Mouse (Mus musculus) kidney, adult 9 months (tissue): ENCODE data around the gene Xpo1.
A peak's percentile ranks its signal among the peaks of the same experiment; 100 is the strongest.
"Not testable (repeated sequence)": the region's sequence is repeated elsewhere in the genome, so short reads cannot be mapped to it uniquely, and the experiment has no call there.

Experiments used
- DNase-seq: peaks from one replicate; pipeline ENCODE4 v3.0.0; 2022

Xpo1 gene

DNA sequence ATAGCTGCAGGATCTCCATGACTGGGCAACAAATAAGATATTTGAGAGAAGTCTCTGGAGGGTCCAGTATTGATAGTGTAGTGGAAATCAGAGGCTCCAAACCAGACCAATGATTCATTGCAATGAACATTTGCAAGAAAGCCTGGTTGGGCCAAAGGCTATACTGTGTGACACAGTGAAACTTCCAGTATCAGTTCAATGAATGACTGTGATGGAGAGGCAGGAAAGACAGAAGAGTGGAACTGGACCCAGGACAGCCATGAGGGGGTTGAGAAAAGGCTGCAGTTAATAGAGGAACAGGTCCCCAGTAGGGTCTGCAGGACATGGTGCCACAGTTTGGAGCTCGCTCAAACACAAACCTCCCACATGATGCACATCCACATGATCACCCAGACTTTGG lies 44.1 kb downstream of the Xpo1 start:
- DNase-seq: no peak

DNA sequence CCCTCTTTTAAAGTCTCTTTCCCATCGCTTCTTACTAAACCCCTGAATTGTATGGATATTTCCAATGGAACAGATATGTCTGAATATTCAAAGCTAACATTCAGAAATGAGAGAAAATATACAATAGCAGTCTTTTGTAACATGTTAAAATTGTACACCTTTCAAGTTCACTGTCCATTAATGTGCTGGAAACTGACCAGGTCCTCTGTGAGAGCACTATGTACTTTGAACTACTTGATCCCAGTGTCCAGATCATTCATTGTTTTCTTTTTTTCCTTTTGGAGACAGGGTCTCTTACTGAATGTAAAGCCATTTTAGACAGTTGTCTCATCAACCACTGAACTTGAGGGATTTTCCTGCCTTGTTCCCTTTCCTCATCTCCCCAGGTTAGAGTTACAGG lies 47.3 kb downstream of the Xpo1 start:
- DNase-seq: peak; percentile 65

DNA sequence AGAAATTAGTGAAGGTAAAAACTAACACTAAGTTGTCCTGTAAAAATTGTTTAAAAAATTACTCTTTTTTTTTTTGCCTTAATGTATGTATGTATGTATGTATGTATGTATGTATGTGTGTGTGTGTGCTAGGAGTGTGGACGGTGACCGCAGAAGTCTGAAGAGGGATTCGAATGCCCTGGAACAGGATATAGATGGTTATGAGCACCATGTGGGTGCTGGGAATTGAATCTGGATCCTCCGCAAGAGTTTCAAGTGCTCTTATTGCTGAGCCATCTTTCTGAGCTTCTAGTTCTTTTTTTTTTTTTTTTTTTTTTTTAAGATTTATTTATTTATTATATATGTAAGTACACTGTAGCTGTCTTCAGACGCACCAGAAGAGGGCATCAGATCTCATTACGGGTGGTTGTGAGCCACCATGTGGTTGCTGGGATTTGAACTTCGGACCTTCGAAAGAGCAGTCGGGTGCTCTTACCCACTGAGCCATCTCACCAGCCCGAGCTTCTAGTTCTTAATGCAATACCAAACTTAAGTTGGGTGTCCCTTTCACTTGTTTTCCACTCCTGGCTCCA lies 49.3 kb downstream of the Xpo1 start:
- not testable (repeated sequence) for DNase-seq

DNA sequence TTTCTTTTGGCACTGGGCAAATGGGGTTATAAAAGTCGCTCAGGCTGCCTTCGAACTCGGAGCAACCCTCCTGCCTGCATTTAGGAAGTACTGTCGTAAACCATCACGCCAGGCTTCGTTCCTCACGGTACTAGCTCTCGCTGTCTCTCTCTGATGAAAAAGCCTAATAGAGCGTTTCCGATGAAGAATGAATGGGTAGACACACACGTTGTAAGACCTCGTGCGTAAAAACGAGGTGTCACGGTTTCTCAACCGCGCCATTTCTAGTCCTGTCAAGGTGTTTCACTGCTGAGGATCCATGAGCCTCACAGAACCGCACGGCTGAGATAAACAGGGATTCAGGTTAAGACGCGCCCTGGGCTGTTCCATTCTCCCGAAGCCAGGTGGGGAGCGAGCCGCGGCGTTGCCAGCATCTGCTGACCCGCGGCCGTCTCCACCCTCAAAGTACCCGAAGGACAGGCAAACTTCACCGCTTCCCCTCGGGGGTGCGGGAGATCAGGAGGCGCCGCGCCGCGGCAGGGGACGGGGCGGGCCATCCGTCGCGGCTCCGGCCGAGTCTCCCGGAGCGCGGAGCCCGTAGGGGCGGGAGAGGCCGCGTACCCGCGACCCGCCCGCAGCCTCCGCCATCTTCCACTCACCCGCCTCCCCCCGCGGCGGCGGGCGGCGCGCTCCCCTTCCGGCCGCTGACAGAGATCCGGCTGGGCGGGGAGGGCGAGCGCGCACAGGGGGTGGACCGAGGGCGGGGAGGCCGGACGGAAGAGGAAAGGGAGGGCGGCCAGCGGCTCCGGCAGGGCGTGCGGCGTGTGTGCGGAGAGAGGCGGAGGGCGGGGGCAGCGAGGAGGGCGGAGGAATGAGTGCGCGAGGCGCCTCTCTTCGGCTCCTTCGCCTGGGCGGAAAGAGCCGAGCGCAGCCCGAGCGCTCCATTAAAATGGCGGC lies 50.1 kb downstream of the Xpo1 start:
- DNase-seq: peak; percentile 97

DNA sequence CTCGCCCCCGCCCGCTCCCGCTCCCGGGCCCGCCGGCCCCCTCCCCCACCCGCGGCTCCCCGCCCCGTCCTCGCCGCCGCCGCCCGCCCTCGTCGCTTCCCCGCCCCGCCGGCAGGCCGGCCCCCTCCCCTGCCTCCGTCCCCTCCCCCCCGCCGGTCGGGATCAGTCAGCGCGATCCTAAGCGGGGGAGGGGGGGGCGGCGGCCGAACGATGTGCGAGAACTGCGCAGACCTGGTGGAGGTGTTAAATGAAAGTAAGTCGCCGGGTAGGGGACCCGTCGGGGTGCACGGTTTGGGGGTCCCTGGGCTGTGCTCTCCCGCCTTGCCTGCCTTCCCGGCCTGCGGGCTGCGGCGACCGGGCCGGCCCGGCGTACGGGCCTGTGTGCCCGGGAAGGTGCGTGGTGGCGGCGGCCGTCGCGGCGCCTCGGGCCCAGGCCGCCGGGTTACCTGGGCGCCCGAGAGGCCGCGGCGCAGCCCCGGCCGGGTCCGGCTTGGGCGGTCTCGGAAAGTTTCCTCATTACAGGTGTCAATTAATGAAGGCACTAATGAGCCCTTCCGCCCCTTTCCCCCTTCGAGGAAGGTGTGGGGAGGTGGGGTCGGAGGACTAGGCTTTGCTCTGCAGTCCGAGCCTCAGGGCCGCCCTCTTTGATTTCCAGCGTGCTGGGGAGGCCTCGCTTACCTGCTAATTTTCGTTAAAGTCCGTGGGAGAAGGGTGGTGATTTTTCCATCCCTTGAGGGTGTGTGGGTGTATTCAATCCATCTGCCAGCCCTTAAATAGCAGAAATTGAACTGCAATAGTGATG lies 51.1 kb downstream of the Xpo1 start, which contains the start of gene Usp34:
Gene Usp34 (plus strand): TSS at position 132 of the 802 bp plus-strand sequence.
- DNase-seq: peak; percentile 72

DNA sequence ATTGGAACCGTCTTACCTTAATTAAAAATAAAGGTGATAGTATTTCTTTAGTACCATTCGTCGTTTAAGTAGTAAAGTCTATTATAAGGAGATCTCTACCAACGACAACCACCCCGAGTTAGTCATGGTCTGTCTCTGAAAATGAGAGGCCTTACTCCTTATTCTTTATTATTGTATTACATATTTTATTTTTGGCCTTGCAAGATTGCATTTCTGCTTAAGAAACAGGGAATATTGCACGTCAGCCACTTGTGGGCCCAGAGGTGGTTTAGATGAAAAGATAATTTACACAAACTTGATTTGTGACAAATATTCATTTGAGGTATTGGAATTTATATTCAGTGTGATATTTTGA lies 51.7 kb downstream of the Xpo1 start:
- no peak for DNase-seq

DNA sequence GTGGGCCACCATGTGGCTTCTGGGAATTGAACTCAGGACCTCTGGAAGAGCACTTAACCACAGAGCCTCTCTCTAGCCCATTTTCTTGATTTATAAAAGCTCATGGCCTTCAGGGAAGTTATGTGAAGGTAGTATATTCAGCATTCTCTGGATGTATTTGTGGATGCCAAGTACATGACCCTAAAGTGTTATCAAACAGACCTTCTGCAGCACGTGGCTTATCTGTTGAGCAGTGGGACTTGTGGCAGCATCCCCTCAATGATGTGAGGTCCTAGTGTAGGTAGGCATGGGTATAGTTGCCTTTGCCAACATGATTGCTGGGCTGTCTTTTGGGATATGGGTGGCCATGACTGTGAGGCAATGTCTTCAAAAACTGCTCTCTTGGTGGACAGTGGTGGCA lies 57.7 kb downstream of the Xpo1 start:
- DNase-seq: no peak

DNA sequence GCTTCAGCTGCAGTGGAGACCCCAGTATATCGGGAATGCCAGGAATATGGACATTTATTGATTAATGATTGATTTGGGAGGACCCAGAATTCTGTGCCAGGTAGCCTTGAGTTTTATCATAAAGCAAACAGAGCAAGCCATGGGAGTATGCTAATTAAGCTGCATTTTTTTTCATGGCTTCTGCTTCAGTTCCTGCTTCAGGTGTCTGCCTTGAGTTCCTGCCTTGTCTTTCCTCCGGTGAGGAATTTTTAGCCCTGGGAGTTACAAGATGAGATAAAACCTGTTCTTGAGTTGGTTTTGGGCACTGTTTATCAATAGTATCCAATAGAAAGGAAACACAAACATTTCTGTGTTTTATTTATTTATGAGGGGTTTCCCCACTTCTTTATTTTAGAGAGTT lies 73.6 kb downstream of the Xpo1 start:
- DNase-seq: no peak

DNA sequence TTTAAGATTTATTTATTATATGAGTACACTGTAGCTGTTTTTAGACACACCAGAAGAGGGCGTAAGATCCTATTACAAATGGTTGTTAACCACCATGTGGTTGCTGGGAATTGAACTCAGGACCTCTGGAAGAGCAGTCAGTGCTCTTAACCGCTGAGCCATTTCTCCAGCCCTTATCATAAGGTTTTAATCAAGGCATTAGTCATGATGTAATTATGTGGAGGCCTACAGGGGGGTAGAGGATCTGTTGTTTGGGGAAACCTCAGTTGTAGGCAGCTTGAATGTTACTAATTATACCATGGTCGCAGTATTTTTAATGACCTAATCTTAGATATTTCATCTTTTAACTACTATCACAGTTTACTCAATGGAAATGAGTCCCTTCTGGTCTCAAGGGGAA lies 76.3 kb downstream of the Xpo1 start:
- no peak for DNase-seq

DNA sequence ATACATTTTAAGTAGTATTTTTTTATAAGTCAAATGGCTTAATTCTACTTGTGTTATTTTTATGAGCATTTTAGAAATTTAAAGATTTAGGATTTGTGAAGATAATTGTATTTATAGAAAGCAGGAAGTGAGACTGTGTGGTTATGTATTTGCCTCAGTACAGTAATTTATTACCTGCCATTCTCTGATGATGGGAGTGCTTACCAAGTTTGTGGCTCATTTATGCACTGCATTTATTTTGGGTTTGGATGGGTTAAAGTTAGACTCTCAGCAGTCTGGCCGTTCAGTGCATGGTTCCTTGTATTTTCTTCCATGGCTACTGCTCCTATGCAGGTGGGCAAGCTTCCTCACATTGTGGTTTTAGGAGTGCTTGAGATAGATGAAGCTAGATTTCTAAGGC lies 79.3 kb downstream of the Xpo1 start:
- DNase-seq: no peak
